Mouse (Mus musculus) neural tube, embryonic 13.5 days (tissue): ENCODE measurements at regions not wholly inside any gene's neighbourhood (a gene's known extent, or its start where the extent isn't known, plus 50 kb on each side); places are given as distances from the start of the nearest gene placed in this dataset.

Source experiments
- ATAC-seq: fragments of 200-750 bp; cut with Nextera tagmentation; 2 replicates; pipeline ENCODE4 v1.8.0; 2017; ENCODE audit warnings: low read depth, mild to moderate bottlenecking, moderate TSS enrichment, moderate library complexity
- H3K27ac ChIP-seq: fragments of 300-500 bp; sonication (generic); replicated peaks from 2 replicates; pipeline ENCODE4 v1.5.1; 2015; ENCODE audit warnings: moderate library complexity, mild to moderate bottlenecking, inconsistent platforms
- H3K27me3 ChIP-seq: fragments of 300-500 bp; sonication (generic); 2 replicates; pipeline ENCODE4 v1.6.1; 2015; ENCODE audit warnings: mild to moderate bottlenecking, inconsistent platforms
- H3K36me3 ChIP-seq: fragments of 300-500 bp; sonication (generic); 2 replicates; pipeline ENCODE4 v1.6.1; 2015; ENCODE audit warnings: mild to moderate bottlenecking, inconsistent platforms
- H3K4me1 ChIP-seq: fragments of 300-500 bp; sonication (generic); replicated peaks from 2 replicates; pipeline ENCODE4 v1.6.1; 2015; ENCODE audit warnings: inconsistent platforms
- H3K4me2 ChIP-seq: fragments of 300-500 bp; sonication (generic); 2 replicates; pipeline ENCODE4 v1.6.1; 2015; ENCODE audit warnings: inconsistent platforms, mild to moderate bottlenecking, moderate library complexity
- H3K4me3 ChIP-seq: fragments of 300-500 bp; sonication (generic); 2 replicates; pipeline ENCODE4 v1.5.1; 2015; ENCODE audit warnings: mild to moderate bottlenecking, inconsistent platforms
- H3K9ac ChIP-seq: fragments of 300-500 bp; sonication (generic); 2 replicates; pipeline ENCODE4 v1.6.1; 2015; ENCODE audit warnings: moderate library complexity, mild to moderate bottlenecking, inconsistent platforms
- H3K9me3 ChIP-seq: fragments of 300-500 bp; sonication (generic); 2 replicates; pipeline ENCODE4 v1.6.1; 2016; ENCODE audit warnings: inconsistent platforms
- WGBS: fragments of 180-500 bp; shearing (Covaris S2); methylation state at CpG from one replicate; pipeline ENCODE4 v1.1.7; 2015; 5-methylcytosine and 5-hydroxymethylcytosine counted together

- Histone ChIP-seq H3K27ac (no peak overlapping the region), H3K4me2 (no peak overlapping the region), H3K9ac (no peak overlapping the region), H3K4me1 (no peaks in the 10 kb centered on the region), H3K9me3 (no peaks in the 10 kb centered on the region), H3K36me3 (no peaks in the 10 kb centered on the region), H3K4me3 (no peak overlapping the region), H3K27me3 (no peaks in the 10 kb centered on the region)
- no peak for ATAC-seq
- 90% methylated on average over 4 of the region's 4 CpGs for WGBS
Measured at GRCm38 (mm10) chr4:56319134-56319533, 420.7 kb upstream of the Gm26657 start.

- H3K4me3 ChIP-seq: no peak overlapping the region
- no peak overlapping the region for H3K9ac ChIP-seq
- H3K27me3 ChIP-seq: no peaks in the 10 kb centered on the region
- ATAC-seq: no peak
- no peaks in the 10 kb centered on the region for H3K36me3 ChIP-seq
- H3K4me2 ChIP-seq: no peak overlapping the region
- WGBS: 87% methylated on average over 6 of the region's 6 CpGs
- H3K9me3 ChIP-seq: no peaks in the 10 kb centered on the region
- H3K27ac ChIP-seq: no peak overlapping the region
- H3K4me1 ChIP-seq: no peaks in the 10 kb centered on the region
Measured at GRCm38 (mm10) chr4:56305664-56306330, 434.1 kb upstream of the Gm26657 start.

GRCm38 (mm10) chr4:56304275-56304674 lies 435.6 kb upstream of the Gm26657 start:
- Histone ChIP-seq H3K27me3 (no peaks in the 10 kb centered on the region), H3K4me1 (no peaks in the 10 kb centered on the region), H3K9ac (no peak overlapping the region), H3K27ac (no peak overlapping the region), H3K36me3 (no peaks in the 10 kb centered on the region), H3K4me2 (no peak overlapping the region), H3K9me3 (no peaks in the 10 kb centered on the region), H3K4me3 (no peak overlapping the region)
- no peak for ATAC-seq
- WGBS: 44% methylated on average over 2 of the region's 2 CpGs

GRCm38 (mm10) chr4:56287980-56288379 lies 451.9 kb upstream of the Gm26657 start:
- no peaks in the 10 kb centered on the region for H3K9me3 ChIP-seq
- ATAC-seq: no peak
- no peak overlapping the region for H3K4me2 ChIP-seq
- H3K4me1 ChIP-seq: no peaks in the 10 kb centered on the region
- H3K9ac ChIP-seq: no peak overlapping the region
- no peaks in the 10 kb centered on the region for H3K36me3 ChIP-seq
- H3K27ac ChIP-seq: no peak overlapping the region
- H3K4me3 ChIP-seq: no peak overlapping the region
- no peaks in the 10 kb centered on the region for H3K27me3 ChIP-seq
- 86% methylated on average over 2 of the region's 2 CpGs for WGBS

GRCm38 (mm10) chr4:56284490-56284889 lies 455.4 kb upstream of the Gm26657 start:
- no peak for ATAC-seq
- 76% methylated on average over 2 of the region's 2 CpGs for WGBS

GRCm38 (mm10) chr4:56275836-56276235 lies 464.0 kb upstream of the Gm26657 start:
- 84% methylated on average over 3 of the region's 3 CpGs for WGBS
- Histone ChIP-seq H3K9ac (no peak overlapping the region), H3K36me3 (no peaks in the 10 kb centered on the region), H3K4me2 (no peak overlapping the region), H3K27me3 (no peaks in the 10 kb centered on the region), H3K27ac (no peak overlapping the region), H3K4me3 (no peak overlapping the region), H3K9me3 (no peaks in the 10 kb centered on the region), H3K4me1 (no peaks in the 10 kb centered on the region)
- ATAC-seq: no peak

More at GRCm38 (mm10) chr4:56284490-56284889, 455.4 kb upstream of the Gm26657 start:
- Histone ChIP-seq H3K27ac (no peak overlapping the region), H3K4me1 (no peaks in the 10 kb centered on the region), H3K4me3 (no peak overlapping the region), H3K36me3 (no peaks in the 10 kb centered on the region), H3K27me3 (no peaks in the 10 kb centered on the region), H3K9me3 (no peaks in the 10 kb centered on the region), H3K9ac (no peak overlapping the region), H3K4me2 (no peak overlapping the region)

- ATAC-seq: no peak
- 91% methylated on average over 4 of the region's 4 CpGs for whole genome bisulfite sequencing
- no peaks in the 10 kb centered on the region for H3K4me1 ChIP-seq
Measured at GRCm38 (mm10) chr4:56271390-56271789, 468.5 kb upstream of the Gm26657 start.

GRCm38 (mm10) chr4:56264626-56265025 lies 475.2 kb upstream of the Gm26657 start:
- 73% methylated on average over 4 of the region's 4 CpGs for WGBS
- Histone ChIP-seq H3K4me3 (no peak overlapping the region), H3K9ac (no peak overlapping the region), H3K9me3 (no peaks in the 10 kb centered on the region), H3K27me3 (no peaks in the 10 kb centered on the region), H3K4me2 (no peak overlapping the region), H3K4me1 (no peaks in the 10 kb centered on the region), H3K36me3 (no peaks in the 10 kb centered on the region), H3K27ac (no peak overlapping the region)
- ATAC-seq: no peak

More at GRCm38 (mm10) chr4:56271390-56271789, 468.5 kb upstream of the Gm26657 start:
- Histone ChIP-seq H3K4me2 (no peak overlapping the region), H3K27ac (no peak overlapping the region), H3K4me3 (no peak overlapping the region), H3K9ac (no peak overlapping the region), H3K27me3 (no peaks in the 10 kb centered on the region), H3K9me3 (no peaks in the 10 kb centered on the region), H3K36me3 (no peaks in the 10 kb centered on the region)

- Histone ChIP-seq H3K27ac (no peak overlapping the region), H3K9ac (no peak overlapping the region), H3K36me3 (no peaks in the 10 kb centered on the region), H3K4me1 (no peaks in the 10 kb centered on the region), H3K9me3 (no peaks in the 10 kb centered on the region), H3K4me3 (no peak overlapping the region), H3K4me2 (no peak overlapping the region), H3K27me3 (no peaks in the 10 kb centered on the region)
- no peak for ATAC-seq
Measured at GRCm38 (mm10) chr4:56263822-56264221, 476.0 kb upstream of the Gm26657 start.

GRCm38 (mm10) chr4:56262589-56262988 lies 477.3 kb upstream of the Gm26657 start:
- H3K4me2 ChIP-seq: no peak overlapping the region
- H3K4me3 ChIP-seq: no peak overlapping the region
- H3K9ac ChIP-seq: no peak overlapping the region
- 71% methylated on average over 1 of the region's 1 CpGs for WGBS
- no peak for ATAC-seq
- H3K9me3 ChIP-seq: no peaks in the 10 kb centered on the region
- no peaks in the 10 kb centered on the region for H3K27me3 ChIP-seq
- H3K27ac ChIP-seq: no peak overlapping the region
- H3K36me3 ChIP-seq: no peaks in the 10 kb centered on the region
- no peaks in the 10 kb centered on the region for H3K4me1 ChIP-seq

GRCm38 (mm10) chr4:56261992-56262391 lies 477.9 kb upstream of the Gm26657 start:
- Histone ChIP-seq H3K27me3 (no peaks in the 10 kb centered on the region), H3K36me3 (no peaks in the 10 kb centered on the region), H3K27ac (no peak overlapping the region), H3K4me1 (no peaks in the 10 kb centered on the region), H3K9ac (no peak overlapping the region), H3K4me3 (no peak overlapping the region), H3K9me3 (no peaks in the 10 kb centered on the region), H3K4me2 (no peak overlapping the region)
- WGBS: 91% methylated on average over 5 of the region's 5 CpGs
- no peak for ATAC-seq

- Histone ChIP-seq H3K9ac (no peak overlapping the region), H3K9me3 (no peaks in the 10 kb centered on the region), H3K4me2 (no peak overlapping the region), H3K36me3 (no peaks in the 10 kb centered on the region), H3K4me3 (no peak overlapping the region), H3K27me3 (no peaks in the 10 kb centered on the region), H3K27ac (no peak overlapping the region), H3K4me1 (no peaks in the 10 kb centered on the region)
- WGBS: 59% methylated on average over 1 of the region's 1 CpGs
- ATAC-seq: no peak
Measured at GRCm38 (mm10) chr4:56252375-56252774, 487.5 kb upstream of the Gm26657 start.

- Histone ChIP-seq H3K9me3 (no peaks in the 10 kb centered on the region), H3K27me3 (no peaks in the 10 kb centered on the region), H3K36me3 (no peaks in the 10 kb centered on the region), H3K9ac (no peak overlapping the region), H3K27ac (no peak overlapping the region), H3K4me2 (no peak overlapping the region), H3K4me3 (no peak overlapping the region), H3K4me1 (no peaks in the 10 kb centered on the region)
- 87% methylated on average over 2 of the region's 2 CpGs for WGBS
- ATAC-seq: no peak
Measured at GRCm38 (mm10) chr4:56251766-56252165, 488.1 kb upstream of the Gm26657 start.
